In the genomic region with DNA sequence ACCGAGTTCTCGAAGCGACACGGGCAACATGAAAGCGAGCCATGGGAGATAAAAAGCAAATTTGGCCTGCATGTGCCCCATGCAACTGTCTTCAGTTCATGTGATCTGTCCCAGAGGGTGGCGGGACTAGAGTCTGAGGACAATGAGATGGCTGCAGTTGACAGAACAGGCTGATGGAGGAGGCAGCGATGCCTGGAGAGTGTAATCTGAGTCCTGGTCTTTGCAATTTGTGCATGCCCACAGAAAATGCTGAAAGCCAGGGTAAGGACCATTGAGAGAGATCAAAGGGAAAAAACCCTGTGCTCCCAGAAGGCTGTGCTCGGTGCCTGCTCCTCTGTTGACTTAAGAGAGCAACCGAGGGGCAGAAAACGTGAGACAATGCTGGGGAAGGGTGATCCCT, we compare ENCODE assay signal across 17 mouse cellular contexts.
DNase-seq lines count a peak whose midpoint lies in the region; ATAC-seq lines count a peak whose summit lies in the region.
"Had no signal": no experiment of that assay in that cellular context is flagged by ENCODE, and none has a peak within 500 bp of the region (broad histone marks: within the 10 kb centered on the region; RNA-seq: fewer than 3 reads in every experiment).

No protein-coding gene starts in this region.

- no peak overlapping the region for H3K4me2 ChIP-seq in kidney, embryonic 14.5 days (replicated peaks; ENCODE audit: low read depth, low read length)
- no peak overlapping the region for H3K4me2 ChIP-seq in midbrain, embryonic 13.5 days (replicated peaks)
- H3K4me2 ChIP-seq: heart, embryonic 11.5 days; hindbrain, embryonic 15.5 days; limb, embryonic 12.5 days; liver, embryonic 12.5 days had no signal

- DNase-seq in kidney, postnatal 14 days, result no peak
- DNase-seq in embryo, embryonic 10 days (ENCODE audit: low spot score), result peak; percentile 60
- peak; percentile 25 for DNase-seq in embryo, embryonic 9.5 days (ENCODE audit: extremely low spot score)
- DNase-seq in lung, postnatal 36 days, result no peak
- no peak for DNase-seq in thymus, postnatal 10 days (ENCODE audit: low spot score in 2 of 2)
- DNase-seq: cerebellum, adult 8-10 months; heart, postnatal 10 days; lung, adult 2 months; right cerebral cortex, postnatal 25 days; thymus, adult 2 months had no signal

- 22% methylated on average over 10 of the region's 10 CpGs for WGBS in kidney, embryonic 14.5 days
- 38% methylated on average over 10 of the region's 10 CpGs for WGBS in midbrain, embryonic 13.5 days

- H3K9me3 ChIP-seq in kidney, embryonic 14.5 days (ENCODE audit: control insufficient read depth, low read length), result no peaks in the 10 kb centered on the region
- H3K9me3 ChIP-seq in midbrain, embryonic 13.5 days, result no peaks in the 10 kb centered on the region
- H3K9me3 ChIP-seq: hindbrain, embryonic 15.5 days; limb, embryonic 12.5 days; liver, embryonic 12.5 days had no signal

- no peaks in the 10 kb centered on the region for H3K36me3 ChIP-seq in kidney, embryonic 14.5 days (ENCODE audit: control insufficient read depth, insufficient read depth, low read length)
- no peaks in the 10 kb centered on the region for H3K36me3 ChIP-seq in midbrain, embryonic 13.5 days
- H3K36me3 ChIP-seq: hindbrain, embryonic 15.5 days; limb, embryonic 12.5 days; liver, embryonic 12.5 days had no signal

- peak; percentile 95 for ATAC-seq in kidney, embryonic 14.5 days (ENCODE audit: low FRiP score, low TSS enrichment)
- ATAC-seq in midbrain, embryonic 13.5 days, result peak; percentile 67
- ATAC-seq: intestine, embryonic 16.5 days; liver, embryonic 12.5 days had no signal

- no peak overlapping the region for H3K4me3 ChIP-seq in kidney, embryonic 14.5 days (ENCODE audit: low read length)
- H3K4me3 ChIP-seq in midbrain, embryonic 13.5 days (replicated peaks), result no peak overlapping the region
- H3K4me3 ChIP-seq: hindbrain, embryonic 15.5 days; limb, embryonic 12.5 days; liver, embryonic 12.5 days had no signal

- H3K4me1 ChIP-seq in kidney, embryonic 14.5 days (ENCODE audit: control insufficient read depth, insufficient read depth, low read length), result peaks cover 5% of the 10 kb centered on the region; the same call in 1 of the 2 replicates
- 0 out of 2 replicates have a peak, but pooled peaks cover 5% of the 10 kb centered on the region for H3K4me1 ChIP-seq in midbrain, embryonic 13.5 days (replicated peaks)
- H3K4me1 ChIP-seq: hindbrain, embryonic 15.5 days; limb, embryonic 12.5 days; liver, embryonic 12.5 days had no signal

- no peak overlapping the region for H3K9ac ChIP-seq in kidney, embryonic 14.5 days (ENCODE audit: low read depth, low read length)
- no peak overlapping the region for H3K9ac ChIP-seq in midbrain, embryonic 13.5 days (replicated peaks)
- H3K9ac ChIP-seq: hindbrain, embryonic 15.5 days; limb, embryonic 12.5 days; liver, embryonic 12.5 days had no signal

- H3K27ac ChIP-seq in kidney, embryonic 14.5 days (ENCODE audit: low read depth, low read length), result peak overlapping the region; percentile 48
- H3K27ac ChIP-seq in midbrain, embryonic 13.5 days, result no peak overlapping the region
- H3K27ac ChIP-seq: hindbrain, embryonic 15.5 days; limb, embryonic 12.5 days; liver, embryonic 12.5 days had no signal

- H3K27me3 ChIP-seq in kidney, embryonic 14.5 days (ENCODE audit: control insufficient read depth, insufficient read depth, low read length), result no peaks in the 10 kb centered on the region
- H3K27me3 ChIP-seq in midbrain, embryonic 13.5 days, result no peaks in the 10 kb centered on the region
- H3K27me3 ChIP-seq: hindbrain, embryonic 15.5 days; limb, embryonic 12.5 days; liver, embryonic 12.5 days had no signal

Comparison
In these comparisons a context has a peak if more than half of its experiments do, and no peak if none do; other contexts are left out.
1. DNase-seq: peak in embryo, embryonic 10 days (single experiment) and embryo, embryonic 9.5 days (single experiment); none in kidney, postnatal 14 days (single experiment), lung, postnatal 36 days (single experiment) and thymus, postnatal 10 days (0 of 2).